Mouse (Mus musculus) megakaryocyte, embryonic 14.5 days (primary cell): ENCODE data around the gene Bub1b.

ENCODE experiments used
- FLI1 ChIP-seq: IDR thresholded peaks from 2 replicates; pipeline ENCODE4 v1.6.1; 2012; ENCODE audit warnings: low read length, inconsistent platforms, mixed read lengths
- GATA1 ChIP-seq: IDR thresholded peaks from 3 replicates; pipeline ENCODE4 v1.6.1; 2012; ENCODE audit warnings: mixed read lengths, low read length, inconsistent platforms, borderline replicate concordance

DNA sequence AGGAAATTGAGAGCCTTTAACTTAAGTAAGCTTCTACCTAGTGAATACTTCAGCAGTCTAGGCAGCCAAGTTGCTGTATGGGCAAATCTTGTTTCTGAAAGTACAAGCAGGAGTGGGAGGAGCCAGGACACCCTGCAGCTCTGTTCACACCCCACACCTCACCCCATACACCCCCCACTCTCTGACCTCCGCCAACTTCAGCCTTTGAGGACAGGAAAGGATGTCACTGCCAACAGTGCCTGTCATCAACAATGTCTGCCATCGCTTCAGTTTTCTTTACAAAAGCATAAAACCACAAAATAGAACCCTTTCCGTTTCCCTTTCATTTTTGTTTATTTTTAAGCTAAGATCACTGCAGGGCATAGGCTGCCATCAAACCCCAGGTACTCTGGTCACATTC is 44.4 kb downstream of the Bub1b start:
- TF ChIP-seq GATA1 (no peak), FLI1 (no peak)
